Mouse (Mus musculus) stomach, postnatal 0 days (tissue): Measurements from ENCODE around the gene Ttc30a2. TPM values are rescaled to one million over a fixed set of nuclear protein-coding genes. Genes with fewer than 3 reads are reported as not detected.
"Not testable (repeated sequence)": the region's sequence is repeated elsewhere in the genome, so short reads cannot be mapped to it uniquely, and the experiment has no call there.

Experiments used
- ATAC-seq: fragments of 200-750 bp; cut with Nextera tagmentation; 2 replicates; pipeline ENCODE4 v1.8.0; 2017; ENCODE audit not compliant: low FRiP score, low TSS enrichment
- DNase-seq: peaks from one replicate; pipeline ENCODE4 v3.0.0-alpha.2; 2016; ENCODE audit warnings: low spot score
- H3K27ac ChIP-seq: fragments of 300-500 bp; sonication (generic); replicated peaks from 2 replicates; pipeline ENCODE4 v1.5.1; 2014; ENCODE audit warnings: mild to moderate bottlenecking, control low read depth
- H3K27me3 ChIP-seq: fragments of 300-500 bp; sonication (generic); 2 replicates; pipeline ENCODE4 v1.6.1; 2014; ENCODE audit warnings: low read length; ENCODE audit not compliant: control insufficient read depth, insufficient read depth
- H3K36me3 ChIP-seq: fragments of 300-500 bp; sonication (generic); 2 replicates; pipeline ENCODE4 v1.6.1; 2014; ENCODE audit warnings: low read length, mixed read lengths; ENCODE audit not compliant: control insufficient read depth, insufficient read depth
- H3K4me1 ChIP-seq: fragments of 300-500 bp; sonication (generic); replicated peaks from 2 replicates; pipeline ENCODE4 v1.6.1; 2014; ENCODE audit warnings: antibody characterized with exemption; ENCODE audit not compliant: control insufficient read depth, insufficient read depth
- H3K4me2 ChIP-seq: fragments of 300-500 bp; sonication (generic); replicated peaks from 2 replicates; pipeline ENCODE4 v1.6.1; 2014; ENCODE audit warnings: low read depth, mild to moderate bottlenecking, control low read depth, moderate library complexity
- H3K4me3 ChIP-seq: fragments of 300-500 bp; sonication (generic); 2 replicates; pipeline ENCODE4 v1.5.1; 2014; ENCODE audit warnings: low read depth, low read length, control low read depth
- H3K9ac ChIP-seq: fragments of 300-500 bp; sonication (generic); 2 replicates; pipeline ENCODE4 v1.6.1; 2014; ENCODE audit warnings: mild to moderate bottlenecking, low read length, control low read depth, mixed read lengths
- H3K9me3 ChIP-seq: fragments of 300-500 bp; sonication (generic); 2 replicates; pipeline ENCODE4 v1.6.1; 2016; ENCODE audit warnings: low read length; ENCODE audit not compliant: control insufficient read depth
- CTCF ChIP-seq: IDR thresholded peaks from 2 replicates; pipeline ENCODE4 v1.5.1; 2016; ENCODE audit warnings: antibody characterized with exemption, low read depth, mild to moderate bottlenecking, moderate library complexity
- EP300 ChIP-seq: optimal IDR thresholded peaks from 2 replicates; pipeline ENCODE3; 2016; ENCODE audit warnings: antibody characterized with exemption
- WGBS: fragments of 180-500 bp; shearing (Covaris S2); extraction: QIAGEN DNeasy Blood & Tissue Kit; methylation state at CpG from one replicate; pipeline ENCODE4 v1.1.7; 2014; 5-methylcytosine and 5-hydroxymethylcytosine counted together
- polyA plus RNA-seq: library from polyadenylated mRNA; unstranded; fragments of >200 nt; fragmentation: Nextera tagmentation; extraction: Ambion mirVana; gene quantifications from 2 replicates; pipeline ENCODE4 v1.2.1, GENCODE M21; 2015

The Ttc30a2 gene
- 0.17 and 0.27 TPM in 2 replicates for polyA plus RNA-seq

GRCm38 (mm10) chr2:75977752-75978368 is at the start of gene Ttc30a2:
TSS of gene Ttc30a2 (minus strand) at chr2:75978170.
- not testable (repeated sequence) for H3K9me3 ChIP-seq, H3K27ac ChIP-seq, H3K36me3 ChIP-seq, DNase-seq, H3K4me2 ChIP-seq, H3K9ac ChIP-seq, H3K4me1 ChIP-seq, H3K27me3 ChIP-seq, H3K4me3 ChIP-seq
- ATAC-seq, result peak; percentile 50
- 34% methylated on average over 19 of the region's 24 CpGs for WGBS

DNA sequence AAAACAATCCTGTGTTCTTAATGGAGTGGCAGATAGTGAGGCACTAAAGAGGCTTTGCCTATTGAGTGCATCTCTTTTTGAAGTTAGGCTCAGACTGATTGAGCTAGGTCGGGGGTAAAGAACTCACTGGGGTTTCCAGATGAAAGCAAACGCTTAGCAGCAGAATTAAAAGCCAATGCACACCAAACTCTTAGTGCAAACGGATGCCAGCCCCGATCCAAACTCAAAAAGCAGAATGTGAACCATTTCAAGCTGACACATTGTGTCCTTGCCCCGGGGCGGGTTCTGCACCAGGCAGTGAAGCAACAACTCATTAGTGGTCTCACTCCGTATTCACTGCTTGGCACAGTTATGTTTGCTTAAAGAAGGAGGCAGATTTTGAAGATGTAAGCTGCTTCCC is 38.9 kb upstream of the Ttc30a2 start:
- no peak for ATAC-seq
- no peaks in the 10 kb centered on the region for H3K36me3 ChIP-seq

GRCm38 (mm10) chr2:76016136-76016535 is 38.2 kb upstream of the Ttc30a2 start:
- 86% methylated on average over 8 of the region's 8 CpGs for WGBS
- no peaks in the 10 kb centered on the region for H3K9me3 ChIP-seq
- no peaks in the 10 kb centered on the region for H3K27me3 ChIP-seq
- H3K4me3 ChIP-seq, result no peak overlapping the region
- ATAC-seq (no peak), DNase-seq (no peak)
- no peaks in the 10 kb centered on the region for H3K4me1 ChIP-seq
- no peak overlapping the region for H3K4me2 ChIP-seq
- H3K36me3 ChIP-seq, result no peaks in the 10 kb centered on the region
- H3K9ac ChIP-seq, result no peak overlapping the region
- TF ChIP-seq EP300 (no peak), CTCF (no peak)
- H3K27ac ChIP-seq, result no peak overlapping the region

More for the DNA sequence above, 38.9 kb upstream of the Ttc30a2 start:
- WGBS, result 28% methylated on average over 7 of the region's 7 CpGs
- no peak for TF ChIP-seq CTCF
- TF ChIP-seq EP300, result no peak
- Histone ChIP-seq H3K9ac (no peak overlapping the region), H3K4me3 (no peak overlapping the region), H3K4me1 (no peaks in the 10 kb centered on the region), H3K9me3 (no peaks in the 10 kb centered on the region), H3K27me3 (no peaks in the 10 kb centered on the region), H3K27ac (no peak overlapping the region), H3K4me2 (no peak overlapping the region)
- no peak for DNase-seq

- Histone ChIP-seq H3K27me3 (no peaks in the 10 kb centered on the region), H3K27ac (no peak overlapping the region), H3K4me2 (no peak overlapping the region), H3K36me3 (no peaks in the 10 kb centered on the region), H3K4me1 (no peaks in the 10 kb centered on the region), H3K4me3 (no peak overlapping the region), H3K9ac (no peak overlapping the region), H3K9me3 (no peaks in the 10 kb centered on the region)
- ATAC-seq (no peak), DNase-seq (no peak)
- WGBS, result 95% methylated on average over 7 of the region's 7 CpGs
- no peak for TF ChIP-seq CTCF
Observed at GRCm38 (mm10) chr2:76015460-76015859, 37.5 kb upstream of the Ttc30a2 start.

GRCm38 (mm10) chr2:76014659-76015058 is 36.7 kb upstream of the Ttc30a2 start:
- Histone ChIP-seq H3K4me2 (no peak overlapping the region), H3K27me3 (no peaks in the 10 kb centered on the region), H3K4me1 (no peaks in the 10 kb centered on the region), H3K4me3 (no peak overlapping the region), H3K9ac (no peak overlapping the region), H3K9me3 (no peaks in the 10 kb centered on the region), H3K36me3 (no peaks in the 10 kb centered on the region), H3K27ac (no peak overlapping the region)
- DNase-seq (no peak), ATAC-seq (no peak)
- 68% methylated on average over 3 of the region's 3 CpGs for WGBS
- TF ChIP-seq EP300 (no peak), CTCF (no peak)

GRCm38 (mm10) chr2:76006194-76006593 is 28.2 kb upstream of the Ttc30a2 start:
- no peak overlapping the region for H3K9ac ChIP-seq
- H3K4me2 ChIP-seq, result no peak overlapping the region
- DNase-seq (no peak), ATAC-seq (no peak)
- no peaks in the 10 kb centered on the region for H3K4me1 ChIP-seq
- no peak overlapping the region for H3K27ac ChIP-seq
- H3K9me3 ChIP-seq, result no peaks in the 10 kb centered on the region
- no peak overlapping the region for H3K4me3 ChIP-seq
- H3K27me3 ChIP-seq, result no peaks in the 10 kb centered on the region
- H3K36me3 ChIP-seq, result no peaks in the 10 kb centered on the region
- 14% methylated on average over 4 of the region's 4 CpGs for WGBS
- TF ChIP-seq EP300 (no peak), CTCF (no peak)
